Mouse (Mus musculus): ENCODE data around the gene Gm11937. TPM values are rescaled to one million over a fixed set of nuclear protein-coding genes. Genes with fewer than 3 reads are reported as not detected.

The Gm11937 gene
- total RNA-seq, 2 experiments from 2014 or later: not detected

DNA sequence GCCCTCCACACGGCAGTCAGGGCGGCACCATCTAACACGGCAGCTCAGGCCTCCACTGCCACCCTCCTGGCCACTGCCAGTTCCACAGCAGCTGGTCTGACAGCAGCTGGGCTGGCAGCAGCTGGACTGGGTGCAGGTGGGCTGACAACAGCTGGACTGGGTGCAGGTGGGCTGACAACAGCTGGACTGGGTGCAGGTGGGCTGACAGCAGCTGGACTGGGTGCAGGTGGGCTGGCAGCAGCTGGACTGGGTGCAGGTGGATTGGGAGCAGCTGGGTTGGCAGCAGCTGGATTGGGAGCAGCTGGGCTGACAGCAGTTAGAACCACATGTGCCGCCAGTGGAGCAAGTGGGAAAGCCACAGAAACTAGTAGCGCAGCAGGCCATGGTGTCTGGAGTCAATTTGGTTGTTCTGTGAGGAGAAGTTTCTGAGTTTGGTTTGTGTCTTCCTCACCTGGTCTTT is 26.7 kb downstream of the Gm11937 start, which contains the start of gene Krtap1-4:
Krtap1-4 (minus strand) TSS at position 410 of the 460 bp plus-strand sequence.
- no peak for ATAC-seq (replicated peaks; ENCODE audit: poor library complexity)

DNA sequence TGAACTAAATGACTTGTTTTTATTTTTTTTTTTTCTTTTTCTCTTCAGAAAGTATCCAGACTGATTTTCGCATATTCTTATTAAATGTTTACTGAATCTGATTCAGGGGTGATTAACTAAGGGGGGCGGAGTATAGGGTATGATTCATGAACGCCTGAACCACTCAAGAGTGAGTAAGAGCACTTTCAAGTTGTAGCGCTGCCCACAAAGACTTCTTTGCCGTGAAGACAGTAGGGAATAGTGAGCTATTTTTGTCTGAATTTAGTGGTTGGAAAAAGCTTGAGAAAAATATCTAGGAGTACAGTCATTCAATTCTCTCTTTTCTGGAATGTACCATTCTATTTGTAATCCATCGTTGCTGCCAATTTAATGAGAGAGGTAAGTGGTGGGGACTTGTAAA is 28.4 kb downstream of the Gm11937 start:
- ATAC-seq (replicated peaks; ENCODE audit: poor library complexity): no peak

DNA sequence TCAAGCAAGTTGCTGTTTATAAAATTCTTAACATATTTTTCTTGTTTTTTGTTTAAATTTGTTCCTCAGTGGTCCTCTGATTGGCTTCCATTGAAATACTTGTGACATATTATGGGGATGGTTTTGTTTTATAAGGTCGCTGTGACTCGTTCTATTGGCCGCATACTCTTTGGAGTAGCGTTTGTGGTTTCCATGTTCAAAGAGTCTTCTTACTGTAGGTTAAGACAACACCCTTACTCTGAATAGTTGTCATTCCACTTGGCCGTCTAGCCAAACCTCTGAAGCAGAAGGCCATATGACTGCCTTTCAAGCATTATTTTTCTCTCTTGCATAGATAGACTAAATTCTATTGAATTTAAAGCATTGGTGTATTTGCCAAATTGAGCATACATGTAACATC is 28.9 kb downstream of the Gm11937 start:
- no peak for ATAC-seq (replicated peaks; ENCODE audit: poor library complexity)

DNA sequence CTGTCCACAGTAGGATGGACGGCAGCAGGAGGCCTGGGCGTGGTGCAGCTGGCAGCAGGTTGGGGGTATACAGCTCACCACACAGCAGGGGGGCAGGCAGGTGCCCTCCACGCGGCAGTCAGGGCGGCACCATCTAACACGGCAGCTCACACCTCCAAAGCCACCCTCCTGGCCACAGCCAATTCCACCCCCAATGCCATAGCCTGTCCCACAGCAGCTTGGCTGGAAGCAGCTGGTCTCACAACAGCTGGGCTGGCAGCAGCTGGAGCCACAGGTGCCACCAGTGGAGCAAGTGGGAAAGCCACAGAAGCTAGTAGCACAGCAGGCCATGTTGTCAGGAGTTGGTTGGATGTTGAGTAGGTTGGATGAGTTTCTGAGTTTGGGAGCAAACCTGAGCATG is 29.4 kb downstream of the Gm11937 start, which contains the start of gene Krtap1-5:
Krtap1-5 (minus strand) TSS at position 381 of the 400 bp plus-strand sequence.
- ATAC-seq (replicated peaks; ENCODE audit: poor library complexity): no peak

DNA sequence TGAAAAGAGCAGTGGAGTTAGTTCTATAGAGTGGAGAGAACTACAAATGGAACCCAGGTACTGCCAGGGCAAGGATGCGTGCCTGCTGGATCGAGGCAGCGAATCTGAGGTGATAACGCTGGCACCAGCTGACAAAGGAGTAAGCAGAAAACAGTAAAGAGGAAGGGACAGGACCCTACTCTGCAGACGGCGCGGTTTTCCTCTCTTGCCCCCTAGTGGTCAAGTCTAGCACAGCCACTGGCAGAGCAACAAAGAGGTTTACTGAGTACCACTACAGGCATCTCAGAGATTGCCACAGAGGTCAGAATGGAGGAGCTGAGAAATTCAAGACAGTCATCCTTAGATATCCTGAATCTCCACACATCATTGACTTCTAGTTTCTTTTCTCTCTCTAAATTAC is 35.9 kb downstream of the Gm11937 start:
- peak; percentile 92 for ATAC-seq (replicated peaks; ENCODE audit: poor library complexity)

DNA sequence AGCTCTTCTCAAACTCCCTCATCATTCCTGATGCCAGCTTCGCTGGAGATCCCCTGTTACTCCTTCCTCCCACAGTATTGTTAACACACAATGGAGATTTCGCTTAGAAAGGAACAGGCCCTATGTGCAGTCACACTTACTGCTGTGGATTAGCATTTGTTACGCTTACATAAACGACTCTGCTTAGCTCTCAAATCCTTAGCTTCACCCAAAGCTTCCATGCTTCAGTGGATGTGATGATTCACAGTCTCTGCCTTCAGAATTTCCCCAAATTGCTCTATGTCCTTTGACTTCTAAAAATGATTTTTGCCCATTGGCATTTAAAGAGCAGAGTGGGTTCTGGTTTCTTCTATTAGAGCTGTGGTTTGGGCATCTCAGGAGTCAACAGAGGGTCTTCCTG is 36.8 kb downstream of the Gm11937 start:
- no peak for ATAC-seq (replicated peaks; ENCODE audit: poor library complexity)

DNA sequence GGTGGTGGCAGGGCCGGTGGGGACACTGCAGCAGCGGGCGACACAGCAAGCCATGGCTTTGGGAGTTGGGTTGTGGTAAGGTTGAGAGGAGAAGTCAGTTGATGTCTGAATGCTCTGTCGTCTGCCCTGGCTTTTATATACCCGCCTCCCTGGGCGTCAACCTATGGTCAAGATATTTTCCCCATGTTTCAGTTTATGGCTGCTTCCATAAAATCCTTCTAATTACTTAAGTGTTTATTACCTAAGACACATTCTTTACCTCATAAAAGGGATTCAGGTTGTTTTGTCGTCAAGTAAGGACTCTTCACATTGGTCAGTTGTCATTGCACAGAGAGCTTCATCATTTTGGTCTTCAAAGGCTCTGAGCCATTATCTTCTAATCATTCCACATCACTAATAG is 43.5 kb downstream of the Gm11937 start, which contains the start of gene Krtap3-1:
Krtap3-1 (minus strand) TSS at position 101 of the 400 bp plus-strand sequence.
- no peak for ATAC-seq (replicated peaks; ENCODE audit: poor library complexity)

DNA sequence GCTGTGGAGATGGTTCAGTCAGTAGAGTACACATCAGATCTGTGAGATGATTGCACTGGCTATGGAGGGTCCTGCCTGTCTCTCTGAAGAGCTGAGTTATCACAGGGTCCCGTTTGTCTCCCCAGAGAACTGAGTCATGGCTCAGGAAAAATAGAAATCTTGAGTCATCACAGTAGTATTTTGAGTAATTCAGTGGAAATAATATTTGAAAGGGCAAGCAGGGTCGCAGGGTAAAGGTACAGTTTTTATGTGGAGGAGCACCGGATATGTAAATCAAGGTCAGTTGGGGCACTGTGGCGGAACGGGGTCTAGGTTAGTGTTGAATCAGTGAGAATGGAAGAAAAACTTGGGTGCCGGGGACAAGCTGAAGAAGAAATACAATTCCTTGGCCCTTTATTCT is 47.4 kb downstream of the Gm11937 start:
- no peak for ATAC-seq (replicated peaks; ENCODE audit: poor library complexity)

Other genes starting within 250 kb of the Gm11937 start
Only the 30 nearest of the 37 such genes appear.
- gene Krt12, start 187.9 kb downstream of the Gm11937 start, total RNA-seq (2015): not detected in 2 replicates
- gene Krt12, start 187.9 kb downstream of the Gm11937 start, total RNA-seq (2017): not detected in 2 replicates
- not detected in 2 replicates for gene Krt20, start 172.0 kb downstream of the Gm11937 start, total RNA-seq (2015)
- gene Krt20, start 172.0 kb downstream of the Gm11937 start, total RNA-seq (2017): not detected in 2 replicates
- gene Krt23, start 117.1 kb downstream of the Gm11937 start, total RNA-seq (2015): not detected in 2 replicates
- not detected in 2 replicates for gene Krt23, start 117.1 kb downstream of the Gm11937 start, total RNA-seq (2017)
- gene Krt39, start 88.9 kb downstream of the Gm11937 start, total RNA-seq (2015): not detected in 2 replicates
- not detected in 2 replicates for gene Krt39, start 88.9 kb downstream of the Gm11937 start, total RNA-seq (2017)
- not detected in 2 replicates for gene Krt40, start 67.0 kb downstream of the Gm11937 start, total RNA-seq (2015)
- gene Krt40, start 67.0 kb downstream of the Gm11937 start, total RNA-seq (2017): not detected in 2 replicates
- not detected in 2 replicates for gene Krtap3-3, start 59.3 kb downstream of the Gm11937 start, total RNA-seq (2015)
- gene Krtap3-3, start 59.3 kb downstream of the Gm11937 start, total RNA-seq (2017): not detected in 2 replicates
- gene Krtap3-2, start 53.3 kb downstream of the Gm11937 start, total RNA-seq (2015): not detected in 2 replicates
- not detected in 2 replicates for gene Krtap3-2, start 53.3 kb downstream of the Gm11937 start, total RNA-seq (2017)
- not detected in 2 replicates for gene Gm11939, start 50.7 kb downstream of the Gm11937 start, total RNA-seq (2015)
- not detected in 2 replicates for gene Gm11939, start 50.7 kb downstream of the Gm11937 start, total RNA-seq (2017)
- gene Krtap3-1, start 43.6 kb downstream of the Gm11937 start, total RNA-seq (2015): not detected in 2 replicates
- not detected in 2 replicates for gene Krtap3-1, start 43.6 kb downstream of the Gm11937 start, total RNA-seq (2017)
- gene Krtap1-5, start 29.2 kb downstream of the Gm11937 start, total RNA-seq (2015): not detected in 2 replicates
- not detected in 2 replicates for gene Krtap1-5, start 29.2 kb downstream of the Gm11937 start, total RNA-seq (2017)
- gene Krtap1-4, start 26.5 kb downstream of the Gm11937 start, total RNA-seq (2015): not detected in 2 replicates
- gene Krtap1-4, start 26.5 kb downstream of the Gm11937 start, total RNA-seq (2017): not detected in 2 replicates
- gene Krtap1-3, start 18.9 kb downstream of the Gm11937 start, total RNA-seq (2015): not detected in 2 replicates
- gene Krtap1-3, start 18.9 kb downstream of the Gm11937 start, total RNA-seq (2017): not detected in 2 replicates
- gene Krtap9-3, start 12.1 kb downstream of the Gm11937 start, total RNA-seq (2015): not detected in 2 replicates
- gene Krtap9-3, start 12.1 kb downstream of the Gm11937 start, total RNA-seq (2017): not detected in 2 replicates
- not detected in 2 replicates for gene Gm11938, start 6.9 kb downstream of the Gm11937 start, total RNA-seq (2015)
- gene Gm11938, start 6.9 kb downstream of the Gm11937 start, total RNA-seq (2017): not detected in 2 replicates
- gene Krtap2-4, start 4.7 kb upstream of the Gm11937 start, total RNA-seq (2015): not detected in 2 replicates
- gene Krtap2-4, start 4.7 kb upstream of the Gm11937 start, total RNA-seq (2017): not detected in 2 replicates
- not detected in 2 replicates for gene Gm11562, start 10.2 kb upstream of the Gm11937 start, total RNA-seq (2015)
- not detected in 2 replicates for gene Gm11562, start 10.2 kb upstream of the Gm11937 start, total RNA-seq (2017)
- gene Krtap4-1, start 18.0 kb upstream of the Gm11937 start, total RNA-seq (2015): not detected in 2 replicates
- gene Krtap4-1, start 18.0 kb upstream of the Gm11937 start, total RNA-seq (2017): not detected in 2 replicates
- not detected in 2 replicates for gene Krtap4-2, start 24.9 kb upstream of the Gm11937 start, total RNA-seq (2015)
- gene Krtap4-2, start 24.9 kb upstream of the Gm11937 start, total RNA-seq (2017): not detected in 2 replicates
- not detected in 2 replicates for gene Krtap4-7, start 33.9 kb upstream of the Gm11937 start, total RNA-seq (2015)
- gene Krtap4-7, start 33.9 kb upstream of the Gm11937 start, total RNA-seq (2017): not detected in 2 replicates
- gene Gm11555, start 40.0 kb upstream of the Gm11937 start, total RNA-seq (2015): not detected in 2 replicates
- not detected in 2 replicates for gene Gm11555, start 40.0 kb upstream of the Gm11937 start, total RNA-seq (2017)
- not detected in 2 replicates for gene Gm11563, start 48.8 kb upstream of the Gm11937 start, total RNA-seq (2015)
- not detected in 2 replicates for gene Gm11563, start 48.8 kb upstream of the Gm11937 start, total RNA-seq (2017)
- gene Krtap4-6, start 55.8 kb upstream of the Gm11937 start, total RNA-seq (2015): not detected in 2 replicates
- gene Krtap4-6, start 55.8 kb upstream of the Gm11937 start, total RNA-seq (2017): not detected in 2 replicates
- not detected in 2 replicates for gene Gm14190, start 80.6 kb upstream of the Gm11937 start, total RNA-seq (2015)
- not detected in 2 replicates for gene Gm14190, start 80.6 kb upstream of the Gm11937 start, total RNA-seq (2017)
- not detected in 2 replicates for gene Gm14180, start 124.1 kb upstream of the Gm11937 start, total RNA-seq (2015)
- gene Gm14180, start 124.1 kb upstream of the Gm11937 start, total RNA-seq (2017): not detected in 2 replicates
- gene Gm11595, start 162.7 kb upstream of the Gm11937 start, total RNA-seq (2015): not detected in 2 replicates
- gene Gm11595, start 162.7 kb upstream of the Gm11937 start, total RNA-seq (2017): not detected in 2 replicates
- not detected in 2 replicates for gene Krtap4-8, start 170.5 kb upstream of the Gm11937 start, total RNA-seq (2015)
- not detected in 2 replicates for gene Krtap4-8, start 170.5 kb upstream of the Gm11937 start, total RNA-seq (2017)
- not detected in 2 replicates for gene Krtap4-9, start 175.0 kb upstream of the Gm11937 start, total RNA-seq (2015)
- not detected in 2 replicates for gene Krtap4-9, start 175.0 kb upstream of the Gm11937 start, total RNA-seq (2017)
- not detected in 2 replicates for gene Gm11596, start 183.3 kb upstream of the Gm11937 start, total RNA-seq (2015)
- gene Gm11596, start 183.3 kb upstream of the Gm11937 start, total RNA-seq (2017): not detected in 2 replicates
- gene Gm11569, start 188.7 kb upstream of the Gm11937 start, total RNA-seq (2015): not detected in 2 replicates
- gene Gm11569, start 188.7 kb upstream of the Gm11937 start, total RNA-seq (2017): not detected in 2 replicates
- gene Gm11554, start 194.3 kb upstream of the Gm11937 start, total RNA-seq (2015): not detected in 2 replicates
- gene Gm11554, start 194.3 kb upstream of the Gm11937 start, total RNA-seq (2017): not detected in 2 replicates

All from megakaryocyte progenitor cell, adult 5-6 weeks (primary cell).